Mouse (Mus musculus) neutrophil, adult 83 days (primary cell): ENCODE measurements around the gene Gen1. TPM values are rescaled to one million over a fixed set of nuclear protein-coding genes. Genes with fewer than 3 reads are reported as not detected.

Experiments used
- total RNA-seq, 2 experiments: library from RNA; stranded (reverse); gene quantifications; one replicate each; pipeline ENCODE4 v1.2.4; 2023

Gen1 gene
- total RNA-seq, result 10 to 100 TPM; 13.6 to 13.8 TPM

DNA sequence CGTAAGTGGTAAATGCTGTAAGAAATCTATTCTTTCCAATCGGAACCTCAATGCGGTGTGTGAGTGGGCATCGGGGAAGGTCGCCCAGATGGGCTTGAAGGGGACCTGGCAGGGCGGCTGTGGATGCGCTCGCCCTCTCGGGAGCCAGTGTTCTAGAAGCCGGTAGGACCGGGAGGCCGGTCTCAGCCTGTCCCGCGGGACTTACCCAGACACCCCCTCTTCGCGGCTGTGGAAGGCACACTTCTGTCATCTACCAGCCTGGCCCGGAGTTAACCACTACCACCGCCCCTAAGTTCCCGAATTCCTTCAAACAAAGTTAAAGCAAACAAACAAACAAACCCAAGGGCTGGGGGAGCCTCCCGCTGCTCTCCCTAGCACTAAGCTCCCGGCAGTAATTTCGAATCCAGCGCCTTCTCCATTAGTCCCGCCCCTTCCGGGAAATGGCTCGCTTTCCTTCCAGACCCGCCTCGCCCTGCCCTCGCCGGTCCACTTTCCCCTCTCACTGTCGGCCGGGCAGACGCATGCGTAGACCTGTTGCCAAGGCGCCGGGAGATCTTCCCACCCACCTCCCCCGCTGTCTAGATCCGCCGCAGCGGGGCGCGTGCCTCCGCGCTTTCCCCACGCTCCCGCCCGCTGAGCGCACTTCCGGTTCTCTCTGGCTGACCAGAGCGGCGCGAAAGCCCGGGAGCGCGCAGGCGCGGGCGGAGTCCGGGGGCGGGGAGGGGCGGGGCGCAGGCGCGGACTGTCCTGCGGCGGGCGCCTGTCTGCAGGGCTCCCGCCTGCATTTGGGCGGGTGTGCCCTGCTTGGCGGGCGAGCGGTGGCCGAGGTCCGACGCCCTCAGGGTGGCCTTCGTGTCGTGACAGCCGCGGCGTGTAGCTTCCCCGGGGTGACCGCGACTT lies at the start of gene Gen1, which contains the start of gene Smc6:
Gene Gen1, minus strand, starts transcription at position 420 of the 900 bp plus-strand sequence.
Gene Smc6, plus strand, starts transcription at position 505 of the 900 bp plus-strand sequence.

DNA sequence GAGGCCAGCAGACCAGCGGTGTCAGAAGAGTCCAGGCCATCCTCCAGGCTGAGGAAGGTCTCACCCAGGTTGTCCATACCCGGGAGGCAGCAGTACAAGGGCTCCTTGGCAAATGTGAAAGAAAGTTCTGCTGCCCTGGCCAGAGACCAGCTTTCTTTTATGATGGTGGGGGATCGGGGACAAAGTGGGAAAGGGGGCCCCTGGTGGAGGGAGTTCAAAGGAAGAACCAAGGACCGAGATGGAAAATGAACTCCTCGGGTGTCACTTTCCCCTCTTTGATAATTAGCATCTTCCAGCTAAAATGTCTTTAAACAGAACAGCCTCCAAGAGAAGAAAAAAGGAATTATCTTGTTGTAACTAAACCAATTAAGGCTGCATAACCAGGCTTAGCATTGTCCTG lies 56.7 kb downstream of the Gen1 start, which contains the start of gene Msgn1:
Gene Msgn1, minus strand, starts transcription at position 101 of the 400 bp plus-strand sequence.

Other genes with a start within 250 kb of the Gen1 start
- gene Kcns3, start 114.7 kb downstream of the Gen1 start, total RNA-seq, result not detected
- gene Msgn1, start 56.8 kb downstream of the Gen1 start, total RNA-seq, result not detected
- gene Smc6, start 85 bp upstream of the Gen1 start, total RNA-seq, result 10 to 100 TPM; 40.4 to 45.9 TPM
- gene Vsnl1, start 170.8 kb upstream of the Gen1 start, total RNA-seq, result not detected
- gene Rad51ap2, start 190.3 kb upstream of the Gen1 start, total RNA-seq, result not detected